18 mouse cellular contexts compared by ENCODE assay signal in genomic region chr6:125359999-125360398, GRCm38 (mm10). TPM values are rescaled to one million over a fixed set of nuclear protein-coding genes. Genes with fewer than 3 reads are reported as not detected.
A peak's percentile ranks its signal among the peaks of the same experiment; 100 is the strongest.
DNase-seq lines count a peak whose midpoint lies in the region; ATAC-seq and TF ChIP-seq lines count a peak whose summit lies in the region.
"Had no signal": no experiment of that assay in that cellular context is flagged by ENCODE, and none has a peak within 500 bp of the region (broad histone marks: within the 10 kb centered on the region; RNA-seq: fewer than 3 reads in every experiment).

No protein-coding gene starts in this region.

- no peak overlapping the region for H3K4me2 ChIP-seq in lung, embryonic 14.5 days
- H3K4me2 ChIP-seq: forebrain, embryonic 13.5 days; heart, embryonic 12.5 days had no signal

- no peak overlapping the region for H3K9ac ChIP-seq in lung, embryonic 14.5 days
- H3K9ac ChIP-seq: forebrain, embryonic 13.5 days; heart, embryonic 12.5 days had no signal

- H3K4me3 ChIP-seq in kidney, adult 2 months (ENCODE audit: insufficient read depth, low read depth, low read length): no peak overlapping the region
- H3K4me3 ChIP-seq in lung, embryonic 14.5 days (ENCODE audit: low read depth, low read length): no peak overlapping the region
- H3K4me3 ChIP-seq: forebrain, embryonic 13.5 days; heart, embryonic 12.5 days had no signal

- H3K9me3 ChIP-seq in lung, embryonic 14.5 days (ENCODE audit: low read depth, low read length): no peaks in the 10 kb centered on the region
- H3K9me3 ChIP-seq: forebrain, embryonic 13.5 days; heart, embryonic 12.5 days had no signal

- no peak for TF ChIP-seq POLR2A in kidney, adult 2 months (IDR thresholded peaks at IDR 0.05; ENCODE audit: low read depth, low read length)

- H3K27ac ChIP-seq in kidney, adult 2 months (ENCODE audit: insufficient read depth, low read depth, low read length): no peak overlapping the region
- H3K27ac ChIP-seq in lung, embryonic 14.5 days (ENCODE audit: low read depth): no peak overlapping the region
- H3K27ac ChIP-seq: forebrain, embryonic 13.5 days had no signal

- peak; percentile 21 for DNase-seq in kidney, adult 2 months
- no peak for DNase-seq in kidney, postnatal 25 days
- DNase-seq in lung, embryonic 14.5 days: no peak
- DNase-seq in lung, postnatal 36 days: no peak
- DNase-seq in adrenal gland, adult 8-10 months: peak; percentile 81
- no peak for DNase-seq in cerebellum, postnatal 10 days
- DNase-seq in heart, adult 8-10 months (ENCODE audit: low spot score): no peak
- DNase-seq: cerebellum, adult 11-12 months; gastrocnemius, postnatal 10 days; heart, postnatal 4 days; right cerebral cortex, postnatal 25 days; thymus, postnatal 14 days had no signal

- H3K27me3 ChIP-seq in kidney, adult 2 months (replicated peaks; ENCODE audit: control insufficient read depth, insufficient read depth, low read length): no peaks in the 10 kb centered on the region
- peaks cover 12% of the 10 kb centered on the region; the same call in 1 of the 2 replicates for H3K27me3 ChIP-seq in lung, embryonic 14.5 days (ENCODE audit: insufficient read depth, low read length)
- H3K27me3 ChIP-seq: Patski had no signal

- peak; percentile 26; the same call in 1 of the 2 replicates for TF ChIP-seq CTCF in kidney, adult 2 months (conservative IDR thresholded peaks at IDR 0.05; ENCODE audit: insufficient read depth, insufficient read length, low read depth, low read length)
- TF ChIP-seq CTCF in lung, embryonic 14.5 days (IDR thresholded peaks at IDR 0.05; ENCODE audit: low read depth): peak; percentile 21; the same call in 1 of the 2 replicates

- peaks cover 13% of the 10 kb centered on the region for H3K4me1 ChIP-seq in kidney, adult 2 months (ENCODE audit: control insufficient read depth, insufficient read depth, low read length)
- peaks cover 12% of the 10 kb centered on the region for H3K4me1 ChIP-seq in lung, embryonic 14.5 days (ENCODE audit: insufficient read depth)

- 50% methylated on average over 9 of the region's 9 CpGs for WGBS in kidney, adult 2 months
- 45% methylated on average over 9 of the region's 9 CpGs for WGBS in lung, embryonic 14.5 days

- ATAC-seq in lung, embryonic 14.5 days (ENCODE audit: insufficient read depth): no peak
- ATAC-seq in monocyte, adult 5-6 weeks (replicated peaks; ENCODE audit: insufficient number of reproducible peaks, low FRiP score, low TSS enrichment, poor library complexity, severe bottlenecking): peak; percentile 24; the same call in 1 of the 2 replicates
- ATAC-seq: forebrain, embryonic 13.5 days; inflammation-experienced regulatory T-cells, adult 6 months; Patski had no signal

- H3K36me3 ChIP-seq in kidney, adult 2 months (ENCODE audit: control insufficient read depth, insufficient read depth, low read length): no peaks in the 10 kb centered on the region; the same call in 1 of the 2 replicates
- peaks cover 61% of the 10 kb centered on the region for H3K36me3 ChIP-seq in lung, embryonic 14.5 days (ENCODE audit: insufficient read depth)

RNA-seq across cellular contexts. Expression of gene Tnfrsf1a, which starts 10.8 kb away (rescaled TPM):
- 98.6 and 109 TPM in 2 replicates for polyA plus RNA-seq in kidney, adult 2 months (2012; rRNA removed)
- polyA plus RNA-seq in lung, embryonic 14.5 days (2014; fragmentation: Nextera tagmentation; extraction: Ambion mirVana): 82.5 and 83.3 TPM in 2 replicates
- 100 to 1,000 TPM; 194 to 259 (median 215) TPM for total RNA-seq in adrenal gland, adult 8-10 months (2022)
- 101 to 111 TPM (median 103 TPM) in 3 replicates for total RNA-seq in monocyte, adult 5-6 weeks (2017)
- total RNA-seq in heart, adult 8-10 months (2022): 10 to 100 TPM; 50.4 to 54.8 (median 52.8) TPM

RNA-seq across cellular contexts. Expression of gene Plekhg6, which starts 20.6 kb away (rescaled TPM):
- 6.1 and 7.1 TPM in 2 replicates for polyA plus RNA-seq in kidney, adult 2 months (2012; rRNA removed)
- 0.22 and 0.51 TPM in 2 replicates for polyA plus RNA-seq in lung, embryonic 14.5 days (2014; fragmentation: Nextera tagmentation; extraction: Ambion mirVana)
- total RNA-seq in adrenal gland, adult 8-10 months (2022): under 1 TPM in 2 of 4 experiments, not detected in 2; 0.09 to 0.19 TPM
- total RNA-seq in monocyte, adult 5-6 weeks (2017): not detected in 3 replicates
- under 1 TPM in 2 of 4 experiments, not detected in 2; 0.06 to 0.09 TPM for total RNA-seq in heart, adult 8-10 months (2022)
- total RNA-seq: heart, postnatal 4 days; megakaryocyte-erythroid progenitor cell, adult 5-6 weeks had no signal
- polyA plus RNA-seq: heart, embryonic 12.5 days; inflammation-experienced regulatory T-cells, adult 6 months had no signal

RNA-seq across cellular contexts. Expression of gene Scnn1a, which starts 39.5 kb away (rescaled TPM):
- 83.5 and 89.5 TPM in 2 replicates for polyA plus RNA-seq in kidney, adult 2 months (2012; rRNA removed)
- 1.8 and 2.2 TPM in 2 replicates for polyA plus RNA-seq in lung, embryonic 14.5 days (2014; fragmentation: Nextera tagmentation; extraction: Ambion mirVana)
- 1 to 10 TPM; 1.4 to 3.4 (median 2.2) TPM for total RNA-seq in adrenal gland, adult 8-10 months (2022)
- 3.1 to 6.4 TPM (median 5.9 TPM) in 3 replicates for total RNA-seq in monocyte, adult 5-6 weeks (2017)
- total RNA-seq in heart, adult 8-10 months (2022): under 1 TPM; 0.46 to 0.80 (median 0.58) TPM
- polyA plus RNA-seq: inflammation-experienced regulatory T-cells, adult 6 months had no signal

RNA-seq across cellular contexts. Expression of gene Ltbr, which starts 46.3 kb away (rescaled TPM):
- 97.1 and 116 TPM in 2 replicates for polyA plus RNA-seq in kidney, adult 2 months (2012; rRNA removed)
- polyA plus RNA-seq in lung, embryonic 14.5 days (2014; fragmentation: Nextera tagmentation; extraction: Ambion mirVana): 73.7 and 81.7 TPM in 2 replicates
- 10 to 100 TPM; 74.1 to 83.5 (median 81.0) TPM for total RNA-seq in adrenal gland, adult 8-10 months (2022)
- total RNA-seq in monocyte, adult 5-6 weeks (2017): 29.5 to 47.9 TPM (median 41.2 TPM) in 3 replicates
- 10 to 100 TPM; 24.4 to 26.2 (median 25.5) TPM for total RNA-seq in heart, adult 8-10 months (2022)

Comparison
In these comparisons a context has a peak if more than half of its experiments do, and no peak if none do; other contexts are left out.
1. DNase-seq: peak in kidney, adult 2 months (single experiment) and adrenal gland, adult 8-10 months (single experiment); none in kidney, postnatal 25 days (0 of 2), lung, embryonic 14.5 days (single experiment), lung, postnatal 36 days (single experiment), cerebellum, postnatal 10 days (0 of 2) and heart, adult 8-10 months (single experiment).